Mouse (Mus musculus) forebrain, embryonic 16.5 days (tissue): Measurements from ENCODE around the gene Cnppd1. TPM values are rescaled to one million over a fixed set of nuclear protein-coding genes. Genes with fewer than 3 reads are reported as not detected.

Source experiments
- ATAC-seq: fragments of 200-750 bp; cut with Nextera tagmentation; 2 replicates; pipeline ENCODE4 v1.8.0; 2017; ENCODE audit warnings: mild to moderate bottlenecking, moderate library complexity
- H3K27ac ChIP-seq: fragments of 300-500 bp; sonication (generic); 2 replicates; pipeline ENCODE4 v1.5.1; 2014; ENCODE audit warnings: low read length, control low read depth
- H3K27me3 ChIP-seq: fragments of 300-500 bp; sonication (generic); replicated peaks from 2 replicates; pipeline ENCODE4 v1.6.1; 2014; ENCODE audit warnings: low read length; ENCODE audit not compliant: control insufficient read depth, insufficient read depth
- H3K36me3 ChIP-seq: fragments of 300-500 bp; sonication (generic); 2 replicates; pipeline ENCODE4 v1.6.1; 2014; ENCODE audit not compliant: control insufficient read depth, insufficient read depth
- H3K4me1 ChIP-seq: fragments of 300-500 bp; sonication (generic); replicated peaks from 2 replicates; pipeline ENCODE4 v1.6.1; 2014; ENCODE audit warnings: low read length; ENCODE audit not compliant: control insufficient read depth, insufficient read depth
- H3K4me2 ChIP-seq: fragments of 300-500 bp; sonication (generic); 2 replicates; pipeline ENCODE4 v1.6.1; 2014; ENCODE audit warnings: mild to moderate bottlenecking, low read length, control low read depth
- H3K4me3 ChIP-seq: fragments of 300-500 bp; sonication (generic); replicated peaks from 2 replicates; pipeline ENCODE4 v1.5.1; 2014; ENCODE audit warnings: mild to moderate bottlenecking, low read length, control low read depth
- H3K9ac ChIP-seq: fragments of 300-500 bp; sonication (generic); replicated peaks from 2 replicates; pipeline ENCODE4 v1.6.1; 2014; ENCODE audit warnings: low read depth, low read length, control low read depth
- H3K9me3 ChIP-seq: fragments of 300-500 bp; sonication (generic); 2 replicates; pipeline ENCODE4 v1.6.1; 2016; ENCODE audit warnings: low read length; ENCODE audit not compliant: control insufficient read depth
- WGBS: fragments of 180-500 bp; shearing (Covaris S2); extraction: QIAGEN DNeasy Blood & Tissue Kit; methylation state at CpG from one replicate; pipeline ENCODE4 v1.1.7; 2014; 5-methylcytosine and 5-hydroxymethylcytosine counted together
- polyA plus RNA-seq: library from polyadenylated mRNA; unstranded; fragments of >200 nt; fragmentation: Nextera tagmentation; extraction: Ambion mirVana; gene quantifications from 2 replicates; pipeline ENCODE4 v1.2.1, GENCODE M21; 2015

The Cnppd1 gene
- polyA plus RNA-seq, 1 experiment from 2014 or later, result 58.5 TPM

DNA sequence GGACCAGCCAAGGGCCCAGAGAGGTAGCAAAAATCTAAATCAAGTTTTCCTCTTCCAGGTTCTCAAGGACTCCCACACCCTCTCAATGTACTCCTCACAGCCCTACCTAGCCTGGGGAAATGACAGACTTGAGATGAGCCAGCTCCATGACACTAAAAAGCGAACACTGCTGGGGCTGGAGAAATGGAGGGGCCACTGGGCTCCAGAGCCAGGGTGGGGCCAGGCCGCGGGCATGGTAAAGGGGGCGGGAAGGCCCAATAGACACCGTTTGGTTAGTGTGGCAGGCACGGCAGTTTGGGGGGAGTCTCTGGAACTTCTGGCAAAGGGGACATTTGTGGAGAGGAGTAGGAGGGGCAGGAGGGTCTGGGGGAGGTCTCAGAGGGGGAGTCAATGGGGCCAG lies 6.2 kb downstream of the Cnppd1 start:
- no peaks in the 10 kb centered on the region for H3K27me3 ChIP-seq
- no peak overlapping the region for H3K4me2 ChIP-seq
- H3K4me3 ChIP-seq, result no peak overlapping the region
- no peak for ATAC-seq
- WGBS, result 94% methylated on average over 6 of the region's 6 CpGs
- H3K9ac ChIP-seq, result no peak overlapping the region
- peaks cover 13% of the 10 kb centered on the region for H3K4me1 ChIP-seq
- H3K27ac ChIP-seq, result no peak overlapping the region
- no peaks in the 10 kb centered on the region for H3K9me3 ChIP-seq
- H3K36me3 ChIP-seq, result peaks cover 13% of the 10 kb centered on the region; the same call in 1 of the 2 replicates

DNA sequence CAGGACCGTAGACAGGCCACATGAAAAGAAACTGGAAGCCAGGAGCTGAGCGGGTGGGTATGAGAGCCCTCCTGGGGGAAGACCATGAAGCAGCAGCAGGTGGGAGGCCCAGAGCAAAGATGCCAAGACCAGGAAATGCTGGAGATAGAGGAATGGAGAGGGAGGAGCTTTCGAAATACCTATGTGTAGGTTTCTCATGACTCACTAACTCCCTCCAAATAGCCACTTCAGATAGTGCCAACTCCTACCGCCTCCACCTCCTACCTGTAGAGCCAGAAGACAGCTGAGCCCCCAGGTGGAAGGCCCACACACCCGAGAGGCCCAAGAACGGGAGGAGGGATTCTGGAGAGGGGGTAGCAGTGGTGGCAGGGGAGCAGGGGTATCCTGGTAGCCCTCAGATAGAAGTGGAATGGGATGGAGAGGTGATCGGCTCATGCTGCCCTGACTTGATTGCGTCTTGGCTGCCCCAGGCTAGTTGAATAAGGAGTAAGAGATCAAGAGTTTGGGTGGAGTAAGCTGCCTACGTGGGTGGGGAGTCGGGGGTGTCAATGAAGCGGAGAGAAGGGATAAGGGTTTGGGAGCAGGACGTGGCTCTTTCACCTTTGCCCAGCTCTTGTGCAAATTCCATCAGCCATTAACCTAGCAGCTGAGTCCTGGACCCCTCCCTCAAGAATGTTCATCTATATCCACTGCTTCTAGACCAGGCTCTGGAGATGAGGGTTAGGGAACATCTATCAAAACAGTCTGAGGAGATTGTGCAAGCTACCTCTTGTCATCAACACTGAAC lies 8.9 kb downstream of the Cnppd1 start, which contains the start of gene Slc23a3:
TSS of gene Slc23a3 (minus strand) at position 470 of the 787 bp plus-strand sequence.
- no peak within 1 kb of the TSS for H3K9ac ChIP-seq
- H3K27me3 ChIP-seq, result no peaks in the 10 kb centered on the region
- WGBS, result 72% methylated on average over 12 of the region's 12 CpGs
- H3K9me3 ChIP-seq, result no peaks in the 10 kb centered on the region
- ATAC-seq, result no peak
- H3K4me1 ChIP-seq, result no peaks in the 10 kb centered on the region
- H3K4me2 ChIP-seq, result no peak within 1 kb of the TSS
- H3K4me3 ChIP-seq, result no peak within 1 kb of the TSS
- H3K27ac ChIP-seq, result no peak within 1 kb of the TSS
- peaks cover 10% of the 10 kb centered on the region; the same call in 1 of the 2 replicates for H3K36me3 ChIP-seq

DNA sequence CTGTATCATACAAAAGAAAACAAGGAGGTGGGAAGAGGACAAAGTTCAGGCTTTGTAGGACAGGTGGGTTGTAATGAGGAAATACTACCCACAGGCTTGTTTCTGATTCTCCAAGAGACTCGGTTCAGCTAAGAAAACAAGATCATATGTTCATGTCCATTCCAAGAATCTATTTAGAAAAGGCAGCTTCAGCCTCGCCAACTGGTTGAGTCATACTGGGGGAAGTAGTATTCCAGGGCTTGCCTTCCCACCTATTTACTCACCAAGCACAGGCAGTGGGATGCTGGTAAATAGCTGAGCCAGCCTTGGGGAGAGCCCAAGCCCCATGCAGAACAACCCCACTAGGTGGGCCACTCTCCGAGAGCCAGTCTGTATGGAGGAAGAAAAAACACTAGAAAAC lies 13.9 kb downstream of the Cnppd1 start:
- H3K4me1 ChIP-seq, result peaks cover 9% of the 10 kb centered on the region
- ATAC-seq, result no peak
- H3K4me3 ChIP-seq, result no peak overlapping the region
- H3K36me3 ChIP-seq, result no peaks in the 10 kb centered on the region
- no peak overlapping the region for H3K9ac ChIP-seq
- no peak overlapping the region for H3K27ac ChIP-seq
- H3K9me3 ChIP-seq, result no peaks in the 10 kb centered on the region
- WGBS, result 70% methylated on average over 3 of the region's 3 CpGs
- no peak overlapping the region for H3K4me2 ChIP-seq
- H3K27me3 ChIP-seq, result no peaks in the 10 kb centered on the region

DNA sequence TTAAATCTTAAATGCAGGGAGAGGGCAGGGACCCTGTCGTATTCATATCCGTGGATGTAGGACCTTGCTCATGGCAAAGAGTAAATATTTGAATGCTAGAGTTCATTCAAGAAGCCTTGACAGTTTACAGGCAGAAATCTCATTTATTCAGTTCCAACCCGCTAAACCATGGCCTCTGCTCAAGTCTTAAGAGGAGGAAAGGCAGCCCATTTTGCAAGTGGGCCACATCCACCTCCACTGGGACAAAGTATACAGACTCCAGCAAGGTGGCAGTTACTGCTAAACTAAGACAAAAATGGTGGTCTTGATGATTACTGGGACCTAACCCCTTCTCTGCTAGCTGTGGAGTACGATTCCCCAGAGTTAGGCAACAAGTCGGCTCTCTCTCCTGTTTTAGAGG lies 17.1 kb downstream of the Cnppd1 start:
- H3K27ac ChIP-seq, result no peak overlapping the region; the same call in 1 of the 2 replicates
- no peak for ATAC-seq
- WGBS, result 41% methylated on average over 5 of the region's 5 CpGs
- H3K4me1 ChIP-seq, result peaks cover 9% of the 10 kb centered on the region
- peak overlapping the region; percentile 74 for H3K4me2 ChIP-seq
- peak overlapping the region; percentile 84 for H3K4me3 ChIP-seq
- no peaks in the 10 kb centered on the region for H3K9me3 ChIP-seq
- no peaks in the 10 kb centered on the region for H3K27me3 ChIP-seq
- H3K36me3 ChIP-seq, result no peaks in the 10 kb centered on the region
- H3K9ac ChIP-seq, result peak overlapping the region; percentile 77; the same call in 1 of the 2 replicates

DNA sequence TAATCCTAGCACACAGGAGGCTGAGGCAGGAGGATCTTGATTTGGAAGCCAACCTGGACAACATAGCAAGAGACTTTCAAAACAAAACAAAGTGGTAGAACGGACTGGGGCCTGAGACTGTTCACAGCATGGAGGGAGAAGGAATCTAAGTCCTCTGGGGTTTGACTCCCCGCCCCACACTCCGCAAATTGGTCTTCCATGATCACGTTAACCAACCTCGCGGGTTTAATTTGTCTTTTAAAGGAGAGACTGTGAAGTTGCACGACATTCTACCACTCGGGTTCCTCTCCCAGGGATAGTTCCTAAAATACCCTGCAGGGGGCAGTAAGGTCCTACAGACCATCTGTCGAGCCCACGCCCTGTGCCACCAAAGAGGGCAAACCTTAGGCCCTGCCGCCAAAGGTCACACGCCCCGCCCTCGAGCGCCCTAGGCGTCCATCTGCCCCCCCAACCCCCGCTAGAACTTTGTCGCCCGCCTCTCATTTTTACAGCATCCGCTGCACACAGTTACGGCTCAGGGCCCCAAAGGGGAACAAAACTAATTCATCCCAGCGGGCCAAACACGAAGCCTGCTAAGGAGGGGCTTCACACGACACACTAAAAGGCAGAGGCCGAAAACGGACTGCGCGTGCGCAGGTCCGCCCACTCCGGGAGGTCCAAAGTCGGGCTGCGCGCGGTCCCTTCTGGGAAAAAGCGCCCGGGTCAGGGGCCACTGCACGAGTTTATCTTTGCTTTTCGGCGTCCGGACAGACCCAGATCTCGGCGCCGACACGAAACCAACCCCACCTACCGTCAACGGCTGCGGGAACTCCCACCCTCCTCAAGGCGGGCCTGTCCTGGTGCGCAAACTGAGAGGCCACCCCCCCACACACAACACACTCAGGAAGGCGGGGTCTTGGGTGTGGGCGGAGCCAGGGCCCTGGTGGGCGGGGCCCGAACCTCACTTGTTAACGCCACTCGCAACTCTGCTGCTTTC lies 17.9 kb downstream of the Cnppd1 start, which contains the start of gene Nhej1:
TSS of gene Nhej1 (minus strand) at position 855 of the 976 bp plus-strand sequence.
- Histone ChIP-seq H3K9me3 (no peaks in the 10 kb centered on the region), H3K4me3 (peak within 1 kb of the TSS; percentile 84), H3K36me3 (no peaks in the 10 kb centered on the region), H3K4me1 (peaks cover 9% of the 10 kb centered on the region), H3K9ac (peak within 1 kb of the TSS; percentile 77), H3K4me2 (peak within 1 kb of the TSS; percentile 74), H3K27ac (peak within 1 kb of the TSS; percentile 95), H3K27me3 (no peaks in the 10 kb centered on the region)
- 2% methylated on average over 56 of the region's 56 CpGs for WGBS
- ATAC-seq, result peak; percentile 95

DNA sequence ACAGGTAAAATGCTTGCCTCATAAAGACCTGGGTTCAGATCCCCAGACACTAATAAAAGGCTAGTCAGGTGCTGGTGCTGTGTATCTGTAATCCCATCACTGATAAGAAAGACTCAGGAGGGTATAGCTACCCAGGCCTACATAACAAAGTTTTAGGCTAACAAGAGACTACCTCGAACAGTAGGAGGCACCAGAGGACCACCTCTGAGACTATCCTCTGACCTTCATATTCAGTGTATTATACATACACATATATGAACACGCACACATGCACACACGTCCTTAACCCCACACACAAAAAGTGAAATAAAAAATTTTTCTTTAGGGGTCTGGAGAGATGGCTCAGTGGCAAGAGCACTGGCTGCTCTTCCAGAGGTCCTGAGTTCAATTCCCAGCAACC lies 20.3 kb downstream of the Cnppd1 start:
- H3K9me3 ChIP-seq, result no peaks in the 10 kb centered on the region
- H3K36me3 ChIP-seq, result no peaks in the 10 kb centered on the region
- WGBS, result 80% methylated on average over 3 of the region's 3 CpGs
- peaks cover 9% of the 10 kb centered on the region for H3K4me1 ChIP-seq
- no peak overlapping the region for H3K9ac ChIP-seq
- no peaks in the 10 kb centered on the region for H3K27me3 ChIP-seq
- no peak overlapping the region for H3K4me2 ChIP-seq
- no peak overlapping the region for H3K4me3 ChIP-seq
- ATAC-seq, result no peak
- H3K27ac ChIP-seq, result no peak overlapping the region

Other genes starting within 250 kb of the Cnppd1 start
- gene Cryba2, start 249.6 kb downstream of the Cnppd1 start, polyA plus RNA-seq, result not detected in 2 replicates
- 0.39 and 0.45 TPM in 2 replicates for gene Cfap65, start 207.1 kb downstream of the Cnppd1 start, polyA plus RNA-seq
- 0.16 TPM in 2 replicates for gene Ihh, start 191.0 kb downstream of the Cnppd1 start, polyA plus RNA-seq
- 6.6 and 8.2 TPM in 2 replicates for gene Nhej1, start 17.5 kb downstream of the Cnppd1 start, polyA plus RNA-seq
- not detected in 2 replicates for gene Slc23a3, start 8.8 kb downstream of the Cnppd1 start, polyA plus RNA-seq
- 91.9 and 102 TPM in 2 replicates for gene Retreg2, start 67 bp upstream of the Cnppd1 start, polyA plus RNA-seq
- 41.9 and 47.2 TPM in 2 replicates for gene Zfand2b, start 25.9 kb upstream of the Cnppd1 start, polyA plus RNA-seq
- 44.0 and 51.9 TPM in 2 replicates for gene Abcb6, start 37.7 kb upstream of the Cnppd1 start, polyA plus RNA-seq
- 27.2 and 32.7 TPM in 2 replicates for gene Ankzf1, start 49.4 kb upstream of the Cnppd1 start, polyA plus RNA-seq
- gene Atg9a, start 49.5 kb upstream of the Cnppd1 start, polyA plus RNA-seq, result 46.4 and 48.8 TPM in 2 replicates
- 20.7 and 22.0 TPM in 2 replicates for gene Glb1l, start 68.1 kb upstream of the Cnppd1 start, polyA plus RNA-seq
- gene Stk16, start 68.1 kb upstream of the Cnppd1 start, polyA plus RNA-seq, result 130 and 151 TPM in 2 replicates
- 18.6 and 18.7 TPM in 2 replicates for gene Tuba4a, start 77.2 kb upstream of the Cnppd1 start, polyA plus RNA-seq
- gene A630095N17Rik, start 89.4 kb upstream of the Cnppd1 start, polyA plus RNA-seq, result not detected in 2 replicates
- gene Dnajb2, start 93.7 kb upstream of the Cnppd1 start, polyA plus RNA-seq, result 51.5 and 59.3 TPM in 2 replicates
- gene Ptprn, start 121.8 kb upstream of the Cnppd1 start, polyA plus RNA-seq, result 6.1 and 10.7 TPM in 2 replicates
- 29.3 and 76.1 TPM in 2 replicates for gene Resp18, start 135.7 kb upstream of the Cnppd1 start, polyA plus RNA-seq
- gene Dnpep, start 175.3 kb upstream of the Cnppd1 start, polyA plus RNA-seq, result 146 and 150 TPM in 2 replicates
- 1.2 and 1.5 TPM in 2 replicates for gene Des, start 217.6 kb upstream of the Cnppd1 start, polyA plus RNA-seq
- 10.7 and 12.9 TPM in 2 replicates for gene Speg, start 232.6 kb upstream of the Cnppd1 start, polyA plus RNA-seq